Mouse (Mus musculus) liver, embryonic 16.5 days (tissue): ENCODE data around the gene Kcnk13. TPM values are rescaled to one million over a fixed set of nuclear protein-coding genes. Genes with fewer than 3 reads are reported as not detected.

Source experiments
- ATAC-seq: fragments of 200-750 bp; cut with Nextera tagmentation; 2 replicates; pipeline ENCODE4 v1.8.0; 2017; ENCODE audit warnings: low read depth, mild to moderate bottlenecking, moderate number of reproducible peaks, moderate library complexity
- H3K27ac ChIP-seq: fragments of 300-500 bp; sonication (generic); 2 replicates; pipeline ENCODE4 v1.5.1; 2014; ENCODE audit warnings: mild to moderate bottlenecking, low read length
- H3K27me3 ChIP-seq: fragments of 300-500 bp; sonication (generic); 2 replicates; pipeline ENCODE4 v1.6.1; 2014; ENCODE audit warnings: low read depth, low read length, mixed read lengths; ENCODE audit not compliant: control insufficient read depth, insufficient read depth
- H3K36me3 ChIP-seq: fragments of 300-500 bp; sonication (generic); 2 replicates; pipeline ENCODE4 v1.6.1; 2014; ENCODE audit warnings: mild to moderate bottlenecking; ENCODE audit not compliant: control insufficient read depth, insufficient read depth
- H3K4me1 ChIP-seq: fragments of 300-500 bp; sonication (generic); 2 replicates; pipeline ENCODE4 v1.6.1; 2014; ENCODE audit warnings: low read depth, low read length, mixed read lengths; ENCODE audit not compliant: control insufficient read depth
- H3K4me2 ChIP-seq: fragments of 300-500 bp; sonication (generic); 2 replicates; pipeline ENCODE4 v1.6.1; 2014; ENCODE audit warnings: low read depth, low read length, mixed read lengths
- H3K4me3 ChIP-seq: fragments of 300-500 bp; sonication (generic); 2 replicates; pipeline ENCODE4 v1.5.1; 2014; ENCODE audit warnings: low read depth, mild to moderate bottlenecking, low read length
- H3K9ac ChIP-seq: fragments of 300-500 bp; sonication (generic); 2 replicates; pipeline ENCODE4 v1.6.1; 2014; ENCODE audit warnings: low read depth, low read length
- H3K9me3 ChIP-seq: fragments of 300-500 bp; sonication (generic); replicated peaks from 2 replicates; pipeline ENCODE4 v1.6.1; 2016; ENCODE audit warnings: low read length; ENCODE audit not compliant: control insufficient read depth
- WGBS: fragments of 180-500 bp; shearing (Covaris S2); extraction: QIAGEN DNeasy Blood & Tissue Kit; methylation state at CpG from one replicate; pipeline ENCODE4 v1.1.7; 2014; ENCODE audit not compliant: insufficient replicate concordance; 5-methylcytosine and 5-hydroxymethylcytosine counted together
- polyA plus RNA-seq: library from polyadenylated mRNA; unstranded; fragments of >200 nt; fragmentation: Nextera tagmentation; extraction: Ambion mirVana; gene quantifications from 2 replicates; pipeline ENCODE4 v1.2.1, GENCODE M21; 2015

Gene Kcnk13
- polyA plus RNA-seq, 1 experiment from 2014 or later = 0.84 TPM

DNA sequence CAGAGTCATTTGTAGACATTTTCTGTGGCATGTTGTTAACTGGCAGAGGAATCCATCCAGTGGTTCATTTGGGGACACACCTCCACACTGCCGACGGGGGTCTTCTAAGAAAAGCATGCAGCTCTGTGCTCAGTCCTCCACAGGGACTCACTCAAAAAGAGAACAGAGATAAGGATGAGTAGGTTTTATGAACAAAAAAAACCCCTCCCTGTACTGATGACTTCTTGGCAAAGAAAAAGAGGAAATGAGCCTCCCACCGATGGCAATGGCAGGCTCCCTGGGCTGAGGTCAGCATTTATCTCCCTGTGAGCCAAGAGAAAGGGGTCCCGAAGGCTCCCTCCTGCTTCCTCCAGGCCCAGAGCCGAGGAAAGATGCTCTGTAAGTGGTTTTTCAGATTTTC is 58.2 kb downstream of the Kcnk13 start:
- no peak overlapping the region for H3K27ac ChIP-seq
- H3K9me3 ChIP-seq = no peaks in the 10 kb centered on the region
- no peak overlapping the region for H3K4me3 ChIP-seq
- H3K4me2 ChIP-seq = no peak overlapping the region
- WGBS = 28% methylated on average over 5 of the region's 5 CpGs
- no peaks in the 10 kb centered on the region for H3K4me1 ChIP-seq
- no peaks in the 10 kb centered on the region for H3K27me3 ChIP-seq
- H3K9ac ChIP-seq = no peak overlapping the region
- H3K36me3 ChIP-seq = no peaks in the 10 kb centered on the region
- ATAC-seq = no peak

DNA sequence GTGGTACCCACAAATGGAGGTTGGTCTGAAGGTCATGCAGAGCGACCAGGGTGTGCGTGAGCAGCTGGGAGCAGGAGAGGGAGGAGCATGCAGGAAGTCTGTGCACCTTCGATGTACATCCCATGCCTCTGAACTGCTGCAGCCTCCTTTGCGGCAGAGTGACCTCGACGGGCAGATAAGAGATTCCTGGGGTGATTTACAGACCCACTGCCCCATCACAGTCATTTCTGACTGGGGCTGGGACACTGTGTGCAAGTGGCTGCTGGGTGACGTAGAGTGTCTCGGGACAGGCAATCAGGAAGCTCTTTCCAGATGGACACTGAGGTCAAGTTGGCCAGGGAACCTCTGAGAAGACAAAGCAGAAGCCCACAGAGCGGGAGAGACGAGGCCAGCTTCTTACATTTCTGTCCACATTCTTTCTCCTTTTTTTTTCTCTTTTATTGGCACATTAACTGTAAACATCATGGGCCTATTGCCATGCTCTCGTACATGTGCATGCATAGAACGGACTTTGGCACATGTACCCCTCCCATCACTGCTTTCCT is 59.6 kb downstream of the Kcnk13 start:
- no peaks in the 10 kb centered on the region for H3K27me3 ChIP-seq
- H3K4me2 ChIP-seq = no peak overlapping the region
- H3K4me3 ChIP-seq = no peak overlapping the region
- no peaks in the 10 kb centered on the region for H3K4me1 ChIP-seq
- no peak overlapping the region for H3K9ac ChIP-seq
- ATAC-seq = no peak
- H3K27ac ChIP-seq = no peak overlapping the region
- no peaks in the 10 kb centered on the region for H3K36me3 ChIP-seq
- no peaks in the 10 kb centered on the region for H3K9me3 ChIP-seq
- WGBS = 54% methylated on average over 12 of the region's 12 CpGs

DNA sequence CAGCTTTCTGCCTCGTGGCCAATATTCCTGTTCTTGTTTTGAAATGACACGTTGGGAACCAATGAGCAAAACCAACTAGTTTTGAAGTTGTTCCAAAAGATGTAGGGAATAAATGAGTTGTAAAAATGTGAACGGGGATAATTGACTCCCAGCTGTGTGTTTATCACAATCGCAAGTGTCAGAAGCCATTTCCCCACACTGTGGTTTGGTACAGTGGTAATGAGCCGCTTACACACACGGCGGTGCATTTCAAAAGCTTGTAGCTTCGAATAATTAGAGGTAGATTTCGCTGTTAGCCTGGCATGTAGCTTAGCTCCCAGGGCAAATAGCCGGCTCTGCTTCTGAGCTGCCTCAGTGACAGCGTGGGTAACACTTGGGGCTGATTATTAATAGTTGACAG is 61.4 kb downstream of the Kcnk13 start:
- Histone ChIP-seq H3K4me2 (no peak overlapping the region), H3K9me3 (no peaks in the 10 kb centered on the region), H3K4me3 (no peak overlapping the region), H3K4me1 (no peaks in the 10 kb centered on the region), H3K9ac (no peak overlapping the region), H3K27me3 (no peaks in the 10 kb centered on the region), H3K36me3 (no peaks in the 10 kb centered on the region), H3K27ac (no peak overlapping the region)
- ATAC-seq = no peak
- WGBS = 55% methylated on average over 11 of the region's 11 CpGs

DNA sequence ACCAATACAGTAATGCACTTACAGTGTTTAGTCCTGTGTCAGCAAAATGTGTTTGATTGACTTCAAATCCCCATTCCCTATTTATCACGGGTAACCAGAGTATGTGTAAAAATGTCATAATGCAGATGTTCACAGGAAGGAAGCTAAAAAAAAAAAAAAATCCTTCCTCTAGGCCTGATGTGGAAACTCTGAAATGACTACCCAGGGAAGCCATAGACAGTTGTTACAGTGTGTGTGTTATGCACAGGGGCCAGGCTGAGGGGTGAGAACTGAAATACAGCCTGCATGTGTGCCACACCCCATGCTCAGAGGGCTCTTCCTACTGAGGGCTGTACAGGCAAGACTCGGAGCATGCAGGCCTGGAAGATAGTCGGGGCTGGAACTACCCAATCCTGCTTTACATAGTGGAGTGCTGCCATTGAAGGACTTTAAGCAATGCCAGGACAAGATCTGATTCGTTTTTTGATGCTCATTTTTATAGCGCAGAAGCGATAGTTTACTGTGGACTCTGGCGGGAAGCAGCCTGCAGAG is 62.5 kb downstream of the Kcnk13 start:
- no peaks in the 10 kb centered on the region for H3K27me3 ChIP-seq

DNA sequence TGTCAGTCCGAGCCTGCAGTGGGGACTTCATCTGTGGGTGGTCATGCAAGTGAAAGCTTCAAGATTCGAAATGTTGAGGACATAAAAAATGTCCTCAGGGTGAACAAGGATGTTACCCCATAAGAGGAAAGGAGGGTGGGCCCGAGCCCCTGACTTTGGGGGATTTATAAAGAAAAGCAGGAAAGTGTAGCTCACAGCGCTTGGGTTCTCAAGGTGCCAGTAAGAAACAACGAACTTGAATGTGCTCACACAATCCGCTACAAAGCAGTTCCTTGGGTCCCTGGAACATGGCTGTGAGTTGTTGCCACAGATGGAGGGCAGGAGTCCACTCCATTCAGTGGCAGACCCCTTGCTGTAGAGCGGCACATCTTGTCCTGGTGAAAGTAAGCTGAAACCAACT is 63.0 kb downstream of the Kcnk13 start:
- 54% methylated on average over 7 of the region's 7 CpGs for WGBS
- no peaks in the 10 kb centered on the region for H3K27me3 ChIP-seq
- no peaks in the 10 kb centered on the region for H3K9me3 ChIP-seq
- H3K4me3 ChIP-seq = no peak overlapping the region
- no peak overlapping the region for H3K27ac ChIP-seq
- no peaks in the 10 kb centered on the region for H3K4me1 ChIP-seq
- H3K4me2 ChIP-seq = no peak overlapping the region
- ATAC-seq = no peak
- no peaks in the 10 kb centered on the region for H3K36me3 ChIP-seq
- no peak overlapping the region for H3K9ac ChIP-seq

More for the DNA sequence above, 62.5 kb downstream of the Kcnk13 start:
- WGBS = 57% methylated on average over 7 of the region's 7 CpGs
- no peaks in the 10 kb centered on the region for H3K9me3 ChIP-seq
- no peak for ATAC-seq
- no peak overlapping the region for H3K9ac ChIP-seq
- no peak overlapping the region for H3K4me3 ChIP-seq
- H3K36me3 ChIP-seq = no peaks in the 10 kb centered on the region
- H3K27ac ChIP-seq = no peak overlapping the region
- no peak overlapping the region for H3K4me2 ChIP-seq
- no peaks in the 10 kb centered on the region for H3K4me1 ChIP-seq

DNA sequence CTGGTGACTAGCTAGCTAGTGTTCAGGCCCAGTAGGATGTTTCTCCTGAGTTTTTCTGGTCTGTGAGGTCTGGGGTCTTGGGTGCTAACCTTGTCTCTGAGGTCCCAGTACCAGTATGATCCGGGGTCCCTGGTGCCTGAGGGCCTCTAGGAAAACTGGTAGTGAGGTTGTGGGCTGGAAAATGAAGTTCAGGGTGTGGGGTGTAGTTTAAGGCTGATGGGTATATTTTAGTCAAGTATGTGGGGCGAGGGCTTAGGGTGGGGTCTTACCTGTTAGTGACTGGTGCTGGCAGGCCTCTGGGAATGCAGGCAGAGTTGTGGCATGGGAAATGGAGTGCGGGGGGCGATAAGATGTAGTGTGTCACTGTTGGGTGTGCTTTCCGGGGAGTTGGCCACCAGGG is 67.4 kb downstream of the Kcnk13 start:
- H3K9me3 ChIP-seq = no peaks in the 10 kb centered on the region
- no peak overlapping the region for H3K4me3 ChIP-seq
- H3K4me2 ChIP-seq = no peak overlapping the region
- no peaks in the 10 kb centered on the region for H3K4me1 ChIP-seq
- no peaks in the 10 kb centered on the region for H3K36me3 ChIP-seq
- no peaks in the 10 kb centered on the region for H3K27me3 ChIP-seq
- no peak overlapping the region for H3K27ac ChIP-seq
- 55% methylated on average over 5 of the region's 5 CpGs for WGBS
- ATAC-seq = no peak
- H3K9ac ChIP-seq = no peak overlapping the region

DNA sequence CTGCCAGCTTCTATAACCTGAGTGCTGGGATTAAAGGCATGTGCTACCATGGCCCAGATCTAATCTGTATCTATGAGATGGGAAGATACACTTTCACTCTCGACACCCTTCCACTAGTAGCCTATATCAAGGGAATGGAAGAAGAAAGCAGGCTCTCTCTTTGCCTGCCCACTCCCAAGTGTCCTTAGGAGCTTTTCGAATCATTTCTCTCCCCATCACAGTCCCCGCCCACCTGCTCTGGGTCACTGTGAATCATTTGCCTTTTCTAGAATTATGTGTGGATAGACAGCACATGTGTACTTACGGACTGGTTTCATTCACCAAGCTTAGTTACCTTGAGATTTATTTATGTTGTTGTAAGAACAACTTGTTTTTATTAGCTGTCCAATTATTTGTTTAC is 68.2 kb downstream of the Kcnk13 start:
- 47% methylated on average over 4 of the region's 4 CpGs for WGBS
- ATAC-seq = no peak

DNA sequence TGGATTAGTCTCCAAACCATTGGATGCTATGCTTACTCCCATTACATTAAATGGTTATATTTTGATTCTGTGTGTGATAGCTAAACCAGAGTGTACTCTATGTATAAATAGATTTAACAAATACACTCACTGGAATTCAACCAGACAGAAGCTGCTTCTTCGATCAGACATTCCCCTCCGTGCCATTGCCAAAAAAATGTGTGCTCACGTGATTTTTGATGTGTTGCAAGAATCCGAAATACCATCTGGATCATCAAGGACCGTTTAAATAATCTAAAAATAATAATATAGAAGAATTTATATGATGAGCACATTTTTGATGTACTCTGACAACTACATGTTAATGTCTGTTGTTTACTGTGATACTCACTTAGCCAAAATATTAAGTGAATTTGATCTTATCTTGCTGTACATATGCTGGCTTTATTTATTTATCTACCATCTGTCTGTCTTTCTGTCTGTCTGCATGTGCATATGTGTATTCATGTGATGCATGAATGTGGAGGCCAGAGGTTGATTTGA is 74.5 kb downstream of the Kcnk13 start:
- Histone ChIP-seq H3K27me3 (no peaks in the 10 kb centered on the region), H3K9me3 (no peaks in the 10 kb centered on the region), H3K36me3 (no peaks in the 10 kb centered on the region), H3K4me1 (no peaks in the 10 kb centered on the region), H3K4me3 (no peak overlapping the region), H3K4me2 (no peak overlapping the region), H3K27ac (no peak overlapping the region), H3K9ac (no peak overlapping the region)
- 66% methylated on average over 5 of the region's 5 CpGs for WGBS
- no peak for ATAC-seq

More for the DNA sequence above, 68.2 kb downstream of the Kcnk13 start:
- no peaks in the 10 kb centered on the region for H3K27me3 ChIP-seq
- no peaks in the 10 kb centered on the region for H3K9me3 ChIP-seq
- no peaks in the 10 kb centered on the region for H3K4me1 ChIP-seq
- H3K9ac ChIP-seq = no peak overlapping the region
- no peak overlapping the region for H3K4me2 ChIP-seq
- no peak overlapping the region for H3K4me3 ChIP-seq
- no peak overlapping the region for H3K27ac ChIP-seq
- no peaks in the 10 kb centered on the region for H3K36me3 ChIP-seq

DNA sequence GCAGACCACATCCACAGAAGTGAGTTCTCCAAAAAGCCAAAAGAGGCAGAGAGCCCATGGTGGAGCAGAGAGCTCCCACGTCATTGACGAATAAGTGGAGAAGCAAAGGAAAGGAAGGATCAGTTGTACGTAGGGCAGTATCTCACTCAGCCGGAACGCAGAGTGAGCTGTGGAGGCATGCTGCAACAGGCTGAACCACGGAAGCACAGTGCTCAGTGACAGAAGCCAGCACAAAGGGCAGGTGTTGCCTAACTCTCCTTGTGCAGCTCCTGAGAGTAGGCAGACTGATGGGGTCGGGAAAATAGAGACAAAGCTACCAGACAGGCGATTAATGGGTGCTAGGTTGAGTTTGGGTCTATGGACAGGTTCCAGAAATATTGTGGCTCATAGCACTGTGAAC is 77.8 kb downstream of the Kcnk13 start:
- Histone ChIP-seq H3K27ac (no peak overlapping the region), H3K27me3 (no peaks in the 10 kb centered on the region), H3K4me3 (no peak overlapping the region), H3K9me3 (no peaks in the 10 kb centered on the region), H3K4me1 (no peaks in the 10 kb centered on the region), H3K36me3 (no peaks in the 10 kb centered on the region), H3K9ac (no peak overlapping the region), H3K4me2 (no peak overlapping the region)
- ATAC-seq = no peak
- WGBS = 51% methylated on average over 8 of the region's 8 CpGs
